Mouse (Mus musculus) thymus, postnatal 10 days (tissue): ENCODE results near the gene Tcp11.

ENCODE experiments used
- DNase-seq, 2 experiments: peaks; one replicate each; pipeline ENCODE4 v3.0.0; 2021; ENCODE audit warnings: low spot score in 2 of 2

Gene Tcp11

GRCm38 (mm10) chr17:28084395-28084905 lies 4.0 kb upstream of the Tcp11 start:
- no peak for DNase-seq

- DNase-seq: no peak
These were observed 2.4 kb upstream of the Tcp11 start for GRCm38 (mm10) chr17:28082863-28083262.

GRCm38 (mm10) chr17:28081856-28082255 lies 1.4 kb upstream of the Tcp11 start:
- no peak for DNase-seq

GRCm38 (mm10) chr17:28081385-28081784 lies 946 bp upstream of the Tcp11 start:
- DNase-seq: peak; percentile 20 to 36

- no peak for DNase-seq
These were observed 352 bp upstream of the Tcp11 start for GRCm38 (mm10) chr17:28080817-28081165.

- DNase-seq: peak; percentile 83 to 95
These were observed 821 bp downstream of the Tcp11 start for GRCm38 (mm10) chr17:28079618-28080017.

GRCm38 (mm10) chr17:28078028-28078427 lies 2.4 kb downstream of the Tcp11 start:
- DNase-seq: no peak

- peak; percentile 40 to 49 for DNase-seq
These were observed 6.0 kb downstream of the Tcp11 start for GRCm38 (mm10) chr17:28074486-28074885.

- DNase-seq: no peak
These were observed 7.7 kb downstream of the Tcp11 start for GRCm38 (mm10) chr17:28072730-28073129.

GRCm38 (mm10) chr17:28070256-28070655 lies 10.2 kb downstream of the Tcp11 start:
- DNase-seq: no peak

- DNase-seq: no peak
These were observed 11.0 kb downstream of the Tcp11 start for GRCm38 (mm10) chr17:28069446-28069845.

- DNase-seq: no peak
These were observed 13.1 kb downstream of the Tcp11 start for GRCm38 (mm10) chr17:28067303-28067702.

GRCm38 (mm10) chr17:28063163-28063562 lies 17.3 kb downstream of the Tcp11 start:
- DNase-seq: no peak

- no peak for DNase-seq
These were observed 17.7 kb downstream of the Tcp11 start for GRCm38 (mm10) chr17:28062710-28063109.

GRCm38 (mm10) chr17:28061472-28061871 lies 19.0 kb downstream of the Tcp11 start:
- DNase-seq: no peak

GRCm38 (mm10) chr17:28060681-28061080 lies 19.8 kb downstream of the Tcp11 start:
- DNase-seq: no peak

GRCm38 (mm10) chr17:28058346-28058745 lies 22.1 kb downstream of the Tcp11 start:
- no peak for DNase-seq

- no peak for DNase-seq
These were observed 28.1 kb downstream of the Tcp11 start for GRCm38 (mm10) chr17:28052293-28052863.

- no peak for DNase-seq
These were observed 30.2 kb downstream of the Tcp11 start for GRCm38 (mm10) chr17:28050210-28050609.

- peak; percentile 10 to 48 for DNase-seq
These were observed 32.0 kb downstream of the Tcp11 start for GRCm38 (mm10) chr17:28048425-28048824.

GRCm38 (mm10) chr17:28047520-28047919 lies 32.9 kb downstream of the Tcp11 start:
- DNase-seq: no peak

GRCm38 (mm10) chr17:28047017-28047416 lies 33.4 kb downstream of the Tcp11 start:
- DNase-seq: no peak

- DNase-seq: no peak
These were observed 38.1 kb downstream of the Tcp11 start for GRCm38 (mm10) chr17:28042299-28042771.

GRCm38 (mm10) chr17:28041298-28041697 lies 39.1 kb downstream of the Tcp11 start:
- no peak for DNase-seq
